Mouse (Mus musculus) bone marrow, adult 2 months (tissue): ENCODE measurements around the gene Ccdc33.

ENCODE experiments used
- CTCF ChIP-seq: fragments of 200-500 bp; IDR thresholded peaks from 2 replicates; pipeline ENCODE4 v1.5.1; 2011; ENCODE audit warnings: low read length, control low read depth; ENCODE audit not compliant: control insufficient read depth, insufficient read depth
- POLR2A ChIP-seq: fragments of 200-500 bp; IDR thresholded peaks from 2 replicates; pipeline ENCODE4 v1.6.1; 2011; ENCODE audit warnings: low read depth, mild to moderate bottlenecking, control low read depth, low read length, borderline replicate concordance; ENCODE audit not compliant: control insufficient read depth

GRCm38 (mm10) chr9:58035951-58036698 lies 82.5 kb downstream of the Ccdc33 start:
- TF ChIP-seq CTCF (no peak), POLR2A (no peak)
